Mouse (Mus musculus) thymus, postnatal 4 days (tissue): ENCODE measurements around the gene Akap6.

Experiments used
- DNase-seq: peaks from one replicate; pipeline ENCODE4 v3.0.0; 2021

The Akap6 gene

DNA sequence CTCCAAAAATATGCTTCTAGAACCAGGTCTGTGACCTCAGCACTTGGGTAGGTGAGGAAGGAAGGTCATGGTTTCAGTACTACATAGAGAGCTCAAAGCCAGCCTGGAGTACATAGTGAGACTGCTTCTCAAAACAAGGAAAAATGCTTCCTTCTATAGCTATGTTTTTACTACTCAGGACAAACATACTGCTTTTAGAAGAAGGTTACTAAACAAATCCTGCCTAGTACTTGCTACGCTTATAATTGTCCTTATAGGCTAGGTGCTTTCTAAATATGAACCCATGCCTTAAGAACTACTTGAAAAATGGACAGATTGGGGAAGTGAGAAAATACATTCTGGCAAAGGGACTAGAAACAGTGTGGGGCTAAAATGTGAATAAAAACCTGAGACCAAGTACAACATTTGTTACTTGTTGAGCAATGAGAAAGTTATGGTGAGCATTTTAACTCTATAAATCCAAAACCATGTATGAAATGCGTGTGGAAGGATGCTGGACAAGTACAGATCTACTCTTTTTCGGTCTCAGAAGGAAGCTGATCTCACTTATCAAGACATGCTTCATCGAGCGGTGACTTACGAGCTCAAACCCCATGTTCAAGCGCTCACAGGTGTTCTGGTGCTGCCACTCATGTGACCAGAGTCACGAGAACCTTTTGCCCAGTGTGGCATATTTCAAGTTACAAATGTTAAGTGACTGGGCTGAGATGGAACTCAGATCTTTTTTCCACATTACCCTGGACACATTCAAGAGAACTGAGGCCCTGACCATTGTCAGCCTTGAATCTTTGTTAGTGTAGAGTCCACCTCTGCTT, 469.2 kb downstream of the Akap6 start:
- no peak for DNase-seq

DNA sequence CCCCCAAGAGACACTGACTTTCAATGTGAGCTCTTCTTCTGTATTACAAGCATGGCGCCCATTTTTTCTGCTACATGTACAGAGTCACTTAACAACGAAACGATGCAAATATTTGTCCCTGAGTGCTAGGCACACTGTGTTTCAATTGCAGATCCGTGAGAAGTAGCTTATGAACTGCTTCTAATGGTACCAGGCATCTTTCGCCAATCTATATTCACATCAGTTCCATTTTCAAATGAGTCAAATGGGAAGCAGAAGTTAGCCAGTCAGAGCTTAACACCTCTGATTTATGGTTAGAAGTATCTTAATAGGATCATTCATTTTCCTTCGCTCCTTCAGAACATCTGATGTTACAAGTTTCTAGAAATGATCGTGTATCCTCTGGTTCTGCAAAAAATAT, 492.3 kb downstream of the Akap6 start:
- no peak for DNase-seq

GRCm38 (mm10) chr12:53193664-53194063, 494.5 kb downstream of the Akap6 start:
- no peak for DNase-seq
